Mouse (Mus musculus) cerebellum, adult 11 months (tissue): Measurements from ENCODE around the gene Hoxa7.

ENCODE experiments used
- DNase-seq: peaks from one replicate; pipeline ENCODE4 v3.0.0; 2022

The Hoxa7 gene

GRCm38 (mm10) chr6:52221337-52221992, at the start of gene Hoxa7:
Gene Hoxa7, minus strand, starts transcription at chr6:52221854.
- DNase-seq = peak; percentile 71

GRCm38 (mm10) chr6:52270494-52271480, 49.1 kb upstream of the Hoxa7 start:
- DNase-seq = peak; percentile 21

GRCm38 (mm10) chr6:52268756-52269155, 47.1 kb upstream of the Hoxa7 start:
- DNase-seq = no peak

GRCm38 (mm10) chr6:52268341-52268740, 46.7 kb upstream of the Hoxa7 start:
- DNase-seq = no peak

- no peak for DNase-seq
Measured at GRCm38 (mm10) chr6:52267691-52268090, 46.0 kb upstream of the Hoxa7 start.

GRCm38 (mm10) chr6:52267221-52267620, 45.6 kb upstream of the Hoxa7 start:
- no peak for DNase-seq

- no peak for DNase-seq
Measured at GRCm38 (mm10) chr6:52266666-52266985, 45.0 kb upstream of the Hoxa7 start.

- DNase-seq = no peak
Measured at GRCm38 (mm10) chr6:52265913-52266665, 44.4 kb upstream of the Hoxa7 start.

- DNase-seq = no peak
Measured at GRCm38 (mm10) chr6:52265306-52265912, 43.8 kb upstream of the Hoxa7 start.

GRCm38 (mm10) chr6:52264106-52264790, 42.6 kb upstream of the Hoxa7 start:
- DNase-seq = no peak

GRCm38 (mm10) chr6:52263321-52263585, 41.6 kb upstream of the Hoxa7 start:
- no peak for DNase-seq

GRCm38 (mm10) chr6:52262463-52263320, 41.0 kb upstream of the Hoxa7 start:
- DNase-seq = no peak

- DNase-seq = no peak
Measured at GRCm38 (mm10) chr6:52261751-52262462, 40.3 kb upstream of the Hoxa7 start.

- no peak for DNase-seq
Measured at GRCm38 (mm10) chr6:52260654-52261575, 39.3 kb upstream of the Hoxa7 start, which contains the start of gene Hoxa13. Gene Hoxa13, minus strand, starts transcription at chr6:52260880.

GRCm38 (mm10) chr6:52259811-52260261, 38.2 kb upstream of the Hoxa7 start:
- no peak for DNase-seq

GRCm38 (mm10) chr6:52259081-52259790, 37.6 kb upstream of the Hoxa7 start:
- DNase-seq = no peak

GRCm38 (mm10) chr6:52256956-52257355, 35.3 kb upstream of the Hoxa7 start:
- peak; percentile 33 for DNase-seq
